Mouse (Mus musculus): ENCODE measurements at regions not wholly inside any gene's neighbourhood (a gene's known extent, or its start where the extent isn't known, plus 50 kb on each side); places are given as distances from the start of the nearest gene placed in this dataset.

GRCm38 (mm10) chr17:83061843-83062242 is 153.2 kb upstream of the Pkdcc start:
- TF ChIP-seq CTCF (IDR thresholded peaks at IDR 0.05; ENCODE audit: insufficient read depth, low read depth, low read length): no peak
- TF ChIP-seq POLR2A (IDR thresholded peaks at IDR 0.05; ENCODE audit: insufficient read depth, low read depth, low read length): no peak

Data from olfactory bulb, adult 2 months (tissue).